Mouse (Mus musculus) MEL (cell line): Measurements from ENCODE around the gene Tulp4. TPM values are rescaled to one million over a fixed set of nuclear protein-coding genes. Genes with fewer than 3 reads are reported as not detected.

Source experiments
- DNase-seq: peaks from one replicate; pipeline ENCODE4 v3.0.0; 2011; ENCODE audit warnings: low read depth, low spot score
- H3K27ac ChIP-seq: 2 replicates; pipeline ENCODE4 v1.5.1; 2012; ENCODE audit warnings: low read depth, mild to moderate bottlenecking, control low read depth, low read length, moderate library complexity; ENCODE audit not compliant: control insufficient read depth
- H3K27me3 ChIP-seq, 2 experiments: fragments of 150-350 bp in 1 of 2; sonication (generic) in 1 of 2; 2 replicates each; pipeline ENCODE4 v1.6.1; 2012; ENCODE audit warnings: low read length in 2 of 2, mild to moderate bottlenecking in 2 of 2, improper control_type of control experiment in 1 of 2, moderate library complexity in 1 of 2; ENCODE audit not compliant: insufficient read depth in 2 of 2, control insufficient read depth in 1 of 2
- H3K36me3 ChIP-seq, 2 experiments: 2 replicates each; pipeline ENCODE4 v1.6.1; 2012 to 2014; ENCODE audit warnings: low read length in 2 of 2, improper control_type of control experiment in 1 of 2, inconsistent platforms in 1 of 2, mild to moderate bottlenecking in 1 of 2; ENCODE audit not compliant: insufficient read depth in 2 of 2, control insufficient read depth in 1 of 2
- H3K4me1 ChIP-seq, 2 experiments: fragments of 150-350 bp in 1 of 2; sonication (generic) in 1 of 2; 2 replicates each; pipeline ENCODE4 v1.6.1; 2012; ENCODE audit warnings: low read length in 2 of 2, improper control_type of control experiment in 1 of 2, mild to moderate bottlenecking in 1 of 2; ENCODE audit not compliant: insufficient read depth in 2 of 2, control insufficient read depth in 1 of 2
- H3K4me3 ChIP-seq, 2 experiments: fragments of 150-350 bp in 1 of 2; sonication (generic) in 1 of 2; 2 replicates each; pipeline ENCODE4 v1.5.1; 2012; ENCODE audit warnings: low read depth in 2 of 2, low read length in 2 of 2, mild to moderate bottlenecking in 2 of 2, moderate library complexity in 2 of 2, control low read depth in 1 of 2, improper control_type of control experiment in 1 of 2; ENCODE audit not compliant: control insufficient read depth in 1 of 2, insufficient read depth in 1 of 2
- H3K79me2 ChIP-seq: 2 replicates; pipeline ENCODE4 v1.6.1; 2012; ENCODE audit warnings: mild to moderate bottlenecking, low read length, moderate library complexity; ENCODE audit not compliant: control insufficient read depth, poor library complexity, insufficient read depth
- H3K9ac ChIP-seq: 2 replicates; pipeline ENCODE4 v1.6.1; 2012; ENCODE audit warnings: low read depth, mild to moderate bottlenecking, control low read depth, low read length, moderate library complexity; ENCODE audit not compliant: control insufficient read depth, poor library complexity, severe bottlenecking
- H3K9me3 ChIP-seq: fragments of 150-350 bp; sonication (generic); replicated peaks from 2 replicates; pipeline ENCODE4 v1.6.1; 2012; ENCODE audit warnings: mild to moderate bottlenecking, low read length, improper control_type of control experiment, moderate library complexity; ENCODE audit not compliant: insufficient read depth
- CHD2 ChIP-seq: IDR thresholded peaks from 2 replicates; pipeline ENCODE4 v1.6.1; 2011; ENCODE audit warnings: low read length, improper control_type of control experiment
- E2F4 ChIP-seq: IDR thresholded peaks from 2 replicates; pipeline ENCODE4 v1.6.1; 2011; ENCODE audit warnings: low read depth, low read length, improper control_type of control experiment, borderline replicate concordance
- EP300 ChIP-seq, 2 experiments: IDR thresholded peaks; 2 replicates each; pipeline ENCODE4 v1.6.1; 2011; ENCODE audit warnings: improper control_type of control experiment in 2 of 2, low read length in 2 of 2, low read depth in 1 of 2, mild to moderate bottlenecking in 1 of 2
- GABPA ChIP-seq: IDR thresholded peaks from 2 replicates; pipeline ENCODE4 v1.6.1; 2012; ENCODE audit warnings: low read depth, mild to moderate bottlenecking, inconsistent platforms, low read length, improper control_type of control experiment, moderate library complexity
- GATA1 ChIP-seq: IDR thresholded peaks from 2 replicates; pipeline ENCODE4 v1.6.1; 2011; ENCODE audit warnings: low read depth, low read length, improper control_type of control experiment
- HCFC1 ChIP-seq: IDR thresholded peaks from 2 replicates; pipeline ENCODE4 v1.6.1; 2012; ENCODE audit warnings: low read depth, mild to moderate bottlenecking, inconsistent platforms, low read length, improper control_type of control experiment, moderate library complexity
- JUND ChIP-seq: IDR thresholded peaks from 2 replicates; pipeline ENCODE4 v1.6.1; 2011; ENCODE audit warnings: low read depth, mild to moderate bottlenecking, improper control_type of control experiment, low read length
- KAT2A ChIP-seq: conservative IDR thresholded peaks from 2 replicates; pipeline ENCODE4 v1.6.1; 2012; ENCODE audit warnings: low read depth, low read length, improper control_type of control experiment, inconsistent platforms
- MAFK ChIP-seq: IDR thresholded peaks from 2 replicates; pipeline ENCODE4 v1.6.1; 2011; ENCODE audit warnings: low read depth, mild to moderate bottlenecking, low read length, improper control_type of control experiment, borderline replicate concordance
- MAX ChIP-seq: IDR thresholded peaks from 2 replicates; pipeline ENCODE4 v1.6.1; 2011; ENCODE audit warnings: low read length, improper control_type of control experiment
- MAZ ChIP-seq: IDR thresholded peaks from 2 replicates; pipeline ENCODE4 v1.6.1; 2012; ENCODE audit warnings: low read depth, mild to moderate bottlenecking, inconsistent platforms, low read length, improper control_type of control experiment
- MEF2A ChIP-seq: IDR thresholded peaks from 2 replicates; pipeline ENCODE4 v1.6.1; 2014; ENCODE audit warnings: low read depth, mild to moderate bottlenecking, inconsistent platforms, low read length, improper control_type of control experiment; ENCODE audit not compliant: poor library complexity, insufficient replicate concordance, severe bottlenecking; ENCODE audit errors: extremely low read depth
- MXI1 ChIP-seq: IDR thresholded peaks from 2 replicates; pipeline ENCODE4 v1.6.1; 2011; ENCODE audit warnings: mild to moderate bottlenecking, low read depth, low read length, improper control_type of control experiment
- NRF1 ChIP-seq: IDR thresholded peaks from 2 replicates; pipeline ENCODE4 v1.6.1; 2014; ENCODE audit warnings: low read depth, mild to moderate bottlenecking, inconsistent platforms, low read length, improper control_type of control experiment, moderate library complexity; ENCODE audit not compliant: poor library complexity, insufficient read depth, severe bottlenecking
- POLR2AphosphoS2 ChIP-seq: IDR thresholded peaks from 2 replicates; pipeline ENCODE4 v1.6.1; 2011; ENCODE audit warnings: low read length, improper control_type of control experiment
- POLR2AphosphoS5 ChIP-seq: IDR thresholded peaks from 2 replicates; pipeline ENCODE4 v1.6.1; 2012; ENCODE audit warnings: low read depth, borderline replicate concordance, mild to moderate bottlenecking, inconsistent platforms, low read length, moderate library complexity, mixed read lengths
- RCOR1 ChIP-seq: IDR thresholded peaks from 2 replicates; pipeline ENCODE4 v1.6.1; 2012; ENCODE audit warnings: low read depth, mild to moderate bottlenecking, inconsistent platforms, low read length, improper control_type of control experiment
- SMC3 ChIP-seq: IDR thresholded peaks from 2 replicates; pipeline ENCODE4 v1.6.1; 2011; ENCODE audit warnings: low read depth, low read length, improper control_type of control experiment
- TAL1 ChIP-seq: IDR thresholded peaks from 2 replicates; pipeline ENCODE4 v1.6.1; 2012; ENCODE audit warnings: mild to moderate bottlenecking, inconsistent platforms, low read length, moderate library complexity, mixed read lengths
- TBP ChIP-seq: IDR thresholded peaks from 2 replicates; pipeline ENCODE4 v1.8.0; 2011; ENCODE audit warnings: low read depth, low read length, improper control_type of control experiment
- TCF12 ChIP-seq: IDR thresholded peaks from 2 replicates; pipeline ENCODE4 v1.6.1; 2014; ENCODE audit warnings: low read depth, mild to moderate bottlenecking, inconsistent platforms, low read length, improper control_type of control experiment, moderate library complexity
- UBTF ChIP-seq: IDR thresholded peaks from 2 replicates; pipeline ENCODE4 v1.6.1; 2012; ENCODE audit warnings: low read depth, mild to moderate bottlenecking, inconsistent platforms, low read length, improper control_type of control experiment, moderate library complexity, borderline replicate concordance; ENCODE audit not compliant: insufficient read depth
- USF1 ChIP-seq: IDR thresholded peaks from 2 replicates; pipeline ENCODE4 v1.6.1; 2014; ENCODE audit warnings: low read depth, mild to moderate bottlenecking, inconsistent platforms, low read length, improper control_type of control experiment, moderate library complexity
- USF2 ChIP-seq, 2 experiments: IDR thresholded peaks; 2 replicates each; pipeline ENCODE4 v1.6.1; 2011 to 2012; ENCODE audit warnings: improper control_type of control experiment in 2 of 2, low read length in 2 of 2, borderline replicate concordance in 1 of 2, inconsistent platforms in 1 of 2, low read depth in 1 of 2, mild to moderate bottlenecking in 1 of 2; ENCODE audit not compliant: insufficient read depth in 1 of 2
- ZC3H11A ChIP-seq: IDR thresholded peaks from 2 replicates; pipeline ENCODE4 v1.6.1; 2012; ENCODE audit warnings: low read depth, mild to moderate bottlenecking, inconsistent platforms, low read length, improper control_type of control experiment
- ZMIZ1 ChIP-seq: IDR thresholded peaks from 2 replicates; pipeline ENCODE4 v1.6.1; 2012; ENCODE audit warnings: low read depth, mild to moderate bottlenecking, inconsistent platforms, low read length, improper control_type of control experiment, moderate library complexity
- polyA plus RNA-seq, 2 experiments: library from polyadenylated mRNA; stranded (reverse) in 1 of 2; unstranded in 1 of 2; fragments of >175 nt in 1 of 2; fragments of >200 nt in 1 of 2; gene quantifications; 2 replicates each; pipeline versions ENCODE4 v1.2.1 to v1.2.4; 2012; ENCODE audit warnings: low replicate concordance in 2 of 2, low read depth in 1 of 2; ENCODE audit not compliant: insufficient read length in 2 of 2, insufficient read depth in 1 of 2, missing spikeins in 1 of 2
- total RNA-seq: library from RNA; depleted of rRNA; stranded (reverse); fragments of 300-350 nt; gene quantifications from 2 replicates; pipeline ENCODE4 v1.2.3, GENCODE M21; 2012

The Tulp4 gene
- total and polyA plus RNA-seq, 3 experiments = 7.7 to 59.2 TPM; not detected in 1

- Histone ChIP-seq H3K36me3 (no peaks in the 10 kb centered on the region), H3K4me1 (no peaks in the 10 kb centered on the region)
- no peak for TF ChIP-seq TCF12
- TF ChIP-seq MAFK = no peak
- TF ChIP-seq MAX = no peak
- TF ChIP-seq SMC3 = no peak
- no peak for TF ChIP-seq MXI1
- no peak for TF ChIP-seq EP300 (IDR thresholded peaks at IDR 0.05; ENCODE audit: low read depth in 1 of 2, low read length in 2 of 2)
- TF ChIP-seq NRF1 = no peak
- TF ChIP-seq JUND = no peak
- TF ChIP-seq GATA1 = no peak
- TF ChIP-seq POLR2AphosphoS2 = no peak
- no peak for TF ChIP-seq MEF2A
- TF ChIP-seq TBP = no peak
- no peak for TF ChIP-seq KAT2A
- no peak for TF ChIP-seq HCFC1
- no peak for TF ChIP-seq ZC3H11A
- TF ChIP-seq GABPA = no peak
- no peak for TF ChIP-seq USF1
- no peak for TF ChIP-seq TAL1
- no peak for TF ChIP-seq ZMIZ1
- TF ChIP-seq, all 39 proteins: peak for 0
- Histone ChIP-seq H3K27ac (no peak overlapping the region), H3K27me3 (no peaks in the 10 kb centered on the region), H3K4me3 (no peak overlapping the region), H3K79me2 (no peaks in the 10 kb centered on the region), H3K9ac (no peak overlapping the region), H3K9me3 (no peaks in the 10 kb centered on the region)
- no peak for DNase-seq
These were observed 35.1 kb downstream of the Tulp4 start for GRCm38 (mm10) chr17:6141344-6141743.

- H3K9me3 ChIP-seq = no peaks in the 10 kb centered on the region
- H3K4me1 ChIP-seq = no peaks in the 10 kb centered on the region
- DNase-seq = no peak
- H3K9ac ChIP-seq = no peak overlapping the region
- H3K79me2 ChIP-seq = no peaks in the 10 kb centered on the region
- TF ChIP-seq MAZ = no peak
- no peak for TF ChIP-seq TAL1
- no peak for TF ChIP-seq POLR2AphosphoS2
- TF ChIP-seq POLR2AphosphoS5 = no peak
- no peak for TF ChIP-seq E2F4
- TF ChIP-seq USF1 = no peak
- no peak for TF ChIP-seq UBTF
- TF ChIP-seq RCOR1 = no peak
- no peak for TF ChIP-seq KAT2A
- no peak for TF ChIP-seq CHD2
- TF ChIP-seq TBP = no peak
- no peak for TF ChIP-seq GATA1
- no peak for TF ChIP-seq HCFC1
- no peak for TF ChIP-seq ZMIZ1
- no peak for TF ChIP-seq USF2 (IDR thresholded peaks at IDR 0.05; ENCODE audit: borderline replicate concordance in 1 of 2, insufficient read depth in 1 of 2, low read depth in 1 of 2, low read length in 2 of 2)
- TF ChIP-seq, all 39 proteins: peak for 0
- H3K4me3 ChIP-seq = no peak overlapping the region
- no peaks in the 10 kb centered on the region for H3K36me3 ChIP-seq
- H3K27ac ChIP-seq = no peak overlapping the region
- no peaks in the 10 kb centered on the region for H3K27me3 ChIP-seq
These were observed 39.0 kb downstream of the Tulp4 start for GRCm38 (mm10) chr17:6145244-6145643.
